Mouse (Mus musculus) brain, embryonic 14.5 days (tissue): Measurements from ENCODE around the gene Tmem206.

Experiments used
- CTCF ChIP-seq: fragments of 200-500 bp; IDR thresholded peaks from 2 replicates; pipeline ENCODE4 v1.5.1; 2012; ENCODE audit warnings: inconsistent platforms, mild to moderate bottlenecking, moderate library complexity, borderline replicate concordance; ENCODE audit not compliant: insufficient read depth, insufficient read length; ENCODE audit errors: extremely low read depth
- POLR2A ChIP-seq: fragments of 200-500 bp; IDR thresholded peaks from 2 replicates; pipeline ENCODE4 v1.6.1; 2012; ENCODE audit warnings: mild to moderate bottlenecking, inconsistent platforms, borderline replicate concordance; ENCODE audit not compliant: poor library complexity, insufficient read depth, insufficient read length, severe bottlenecking; ENCODE audit errors: extremely low read depth

DNA sequence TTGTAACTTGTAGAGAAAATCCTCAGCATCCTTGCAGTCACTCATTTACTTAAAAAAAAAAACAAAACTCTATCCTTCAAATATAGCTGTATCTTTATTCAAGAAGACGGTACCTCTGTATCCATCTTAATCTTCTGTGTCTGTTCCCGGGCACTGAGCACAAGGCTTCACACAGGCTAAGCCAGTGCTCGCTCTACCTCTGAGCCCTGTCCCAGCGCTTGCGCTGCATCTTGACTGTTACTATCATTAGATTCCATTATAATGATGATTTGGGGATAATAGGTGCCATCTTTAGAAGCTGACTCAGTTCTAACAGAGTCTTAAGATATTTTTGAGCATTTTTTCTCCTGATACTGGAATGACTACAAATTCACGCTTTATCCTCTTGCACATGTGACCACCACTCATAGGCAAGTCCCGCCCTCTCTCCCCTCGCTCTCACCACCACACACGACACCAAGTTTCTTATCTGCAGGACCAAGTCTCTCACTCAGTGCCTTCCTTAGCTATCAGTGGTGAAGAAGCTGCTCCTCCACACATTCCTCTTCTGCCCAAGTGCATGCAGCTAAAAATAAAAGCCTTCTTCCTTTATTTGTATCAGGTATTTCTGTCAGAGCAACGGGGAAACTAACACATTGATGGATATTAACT lies 49.4 kb downstream of the Tmem206 start:
- TF ChIP-seq POLR2A (no peak), CTCF (no peak)
